Mouse (Mus musculus) 3134 (cell line): ENCODE results near the gene Rasal1.

Experiments used
- DNase-seq: peaks from one replicate; pipeline ENCODE4 v3.0.0-alpha.2; 2011; ENCODE audit warnings: low spot score; ENCODE audit not compliant: insufficient read length; ENCODE audit errors: extremely low read depth

Rasal1 gene

GRCm38 (mm10) chr5:120714314-120714713 lies 65.7 kb downstream of the Rasal1 start:
- DNase-seq = peak; percentile 23

- no peak for DNase-seq
Observed at GRCm38 (mm10) chr5:120717136-120717535, 68.5 kb downstream of the Rasal1 start.

- DNase-seq = no peak
Observed at GRCm38 (mm10) chr5:120718600-120719378, 70.2 kb downstream of the Rasal1 start.

GRCm38 (mm10) chr5:120721005-120721404 lies 72.4 kb downstream of the Rasal1 start:
- DNase-seq = no peak

GRCm38 (mm10) chr5:120725811-120726455 lies 77.3 kb downstream of the Rasal1 start:
- no peak for DNase-seq
